Mouse (Mus musculus) bone marrow macrophage, adult 2 months (primary cell): ENCODE results near the gene Gm7030.
"Not testable (repeated sequence)": the region's sequence is repeated elsewhere in the genome, so short reads cannot be mapped to it uniquely, and the experiment has no call there.

Experiments
- CTCF ChIP-seq: IDR thresholded peaks from 2 replicates; pipeline ENCODE4 v1.5.1; 2012; ENCODE audit warnings: low read depth, mild to moderate bottlenecking, low read length, moderate library complexity
- POLR2A ChIP-seq: IDR thresholded peaks from 2 replicates; pipeline ENCODE4 v1.6.1; 2012; ENCODE audit warnings: mild to moderate bottlenecking, low read depth, low read length, borderline replicate concordance

- not testable (repeated sequence) for TF ChIP-seq CTCF, POLR2A
Observed at GRCm38 (mm10) chr17:36157782-36158181, 28.6 kb upstream of the Gm7030 start.
